Mouse (Mus musculus): Measurements from ENCODE around the gene Psmc3. TPM values are rescaled to one million over a fixed set of nuclear protein-coding genes. Genes with fewer than 3 reads are reported as not detected.

The Psmc3 gene
- total RNA-seq, 4 experiments from 2014 or later = 172 to 187 (median 179) TPM

DNA sequence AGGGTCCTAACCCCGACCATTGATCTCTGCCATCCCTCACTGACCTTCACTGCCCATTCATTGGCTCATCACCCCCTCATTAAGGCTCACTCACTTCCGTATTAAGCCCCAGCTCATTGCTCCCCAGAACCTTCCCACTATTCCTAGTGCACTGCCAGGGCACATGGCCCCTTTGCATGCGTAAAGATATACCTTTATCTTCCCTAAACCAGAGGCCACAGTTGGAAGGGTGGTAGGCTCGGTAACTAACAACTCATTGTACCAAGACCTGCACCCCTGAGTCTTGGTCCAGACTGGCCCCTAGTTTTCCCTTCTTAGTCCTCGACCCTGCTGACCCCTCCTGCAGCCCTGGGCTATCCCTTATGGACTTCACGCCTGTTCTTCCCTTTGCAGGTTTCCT lies 60.0 kb downstream of the Psmc3 start:
- no peak for DNase-seq

DNA sequence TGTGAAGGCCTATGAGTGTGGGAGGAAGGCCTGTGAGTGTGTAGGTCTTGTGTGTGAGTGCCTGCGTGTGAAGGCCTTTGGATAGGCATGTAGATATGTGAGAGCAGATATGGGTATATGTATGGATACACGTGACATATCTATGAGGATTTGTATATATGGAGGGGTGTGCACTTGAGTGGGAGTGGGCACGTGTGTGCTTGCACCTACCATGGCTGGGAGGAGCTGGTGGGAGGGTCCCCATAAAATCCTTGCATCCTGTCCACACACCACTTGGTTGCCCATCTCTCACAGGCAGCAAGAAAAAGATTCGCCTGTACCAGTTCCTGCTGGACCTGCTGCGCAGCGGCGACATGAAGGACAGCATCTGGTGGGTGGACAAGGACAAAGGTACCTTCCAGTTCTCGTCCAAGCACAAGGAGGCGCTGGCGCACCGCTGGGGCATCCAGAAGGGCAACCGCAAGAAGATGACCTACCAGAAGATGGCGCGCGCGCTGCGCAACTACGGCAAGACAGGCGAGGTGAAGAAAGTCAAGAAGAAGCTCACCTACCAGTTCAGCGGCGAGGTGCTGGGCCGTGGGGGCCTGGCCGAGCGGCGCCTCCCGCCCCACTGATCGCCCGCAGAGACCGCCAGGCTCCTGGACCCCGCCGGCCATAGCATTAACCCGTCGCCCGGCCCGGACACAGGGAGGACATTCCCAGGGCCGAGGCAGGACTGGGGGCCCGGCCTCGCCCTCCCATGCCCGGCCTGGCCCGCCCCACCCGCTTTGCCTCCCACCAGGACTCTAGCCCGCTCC lies 61.2 kb downstream of the Psmc3 start:
- DNase-seq = peak; percentile 92

DNA sequence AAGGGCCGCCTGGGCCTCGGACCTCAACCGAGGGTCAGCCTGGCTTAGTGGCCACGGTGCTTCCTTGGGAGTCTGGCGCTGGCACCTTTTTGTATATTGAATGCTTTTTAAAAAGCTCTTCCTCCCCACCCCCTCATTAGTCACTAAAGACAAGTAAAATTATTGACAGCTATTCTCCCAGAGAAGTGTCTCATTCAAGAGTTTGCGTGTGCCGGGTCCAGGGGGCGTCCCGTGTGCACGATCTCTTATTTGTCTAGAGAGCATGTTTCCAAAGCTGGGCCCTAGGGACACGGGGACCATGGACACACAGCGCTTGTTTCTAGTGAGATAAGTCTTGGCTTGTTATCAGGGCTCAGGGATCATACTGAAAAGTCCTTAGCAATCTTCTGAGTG lies 61.8 kb downstream of the Psmc3 start:
- DNase-seq = no peak

Other genes starting within 250 kb of the Psmc3 start
- 100 to 1,000 TPM; 136 to 235 (median 166) TPM for gene Mtch2, start 206.9 kb upstream of the Psmc3 start, total RNA-seq (2022)
- 1 to 10 TPM; 1.6 to 3.5 (median 2.8) TPM for gene C1qtnf4, start 168.1 kb upstream of the Psmc3 start, total RNA-seq (2022)
- gene Kbtbd4, start 149.3 kb upstream of the Psmc3 start, total RNA-seq (2022) = 10 to 100 TPM; 41.4 to 48.0 (median 45.2) TPM
- 100 to 1,000 TPM; 308 to 467 (median 370) TPM for gene Ndufs3, start 149.2 kb upstream of the Psmc3 start, total RNA-seq (2022)
- 100 to 1,000 TPM in 1 of 4 experiments, 10 to 100 TPM in 3; 74.4 to 102 (median 89.7) TPM for gene Celf1, start 113.6 kb upstream of the Psmc3 start, total RNA-seq (2022)
- gene Rapsn, start 18.4 kb upstream of the Psmc3 start, total RNA-seq (2022) = 1 to 10 TPM; 1.6 to 7.5 (median 3.5) TPM
- gene Slc39a13, start 16.4 kb downstream of the Psmc3 start, total RNA-seq (2022) = 10 to 100 TPM; 31.4 to 57.3 (median 43.5) TPM
- 1 to 10 TPM; 6.3 to 9.6 (median 7.9) TPM for gene Spi1, start 28.4 kb downstream of the Psmc3 start, total RNA-seq (2022)
- under 1 TPM; 0.09 to 0.62 (median 0.26) TPM for gene Mybpc3, start 64.1 kb downstream of the Psmc3 start, total RNA-seq (2022)
- gene Madd, start 129.8 kb downstream of the Psmc3 start, total RNA-seq (2022) = 10 to 100 TPM; 25.2 to 44.7 (median 32.4) TPM
- gene Nr1h3, start 148.8 kb downstream of the Psmc3 start, total RNA-seq (2022) = 10 to 100 TPM; 21.1 to 32.1 (median 25.4) TPM
- 10 to 100 TPM; 44.7 to 74.7 (median 57.5) TPM for gene Acp2, start 148.9 kb downstream of the Psmc3 start, total RNA-seq (2022)
- gene Ddb2, start 183.0 kb downstream of the Psmc3 start, total RNA-seq (2022) = 10 to 100 TPM in 3 of 4 experiments, 1 to 10 TPM in 1; 8.4 to 22.9 (median 17.1) TPM
- 100 to 1,000 TPM in 2 of 4 experiments, 10 to 100 TPM in 2; 68.6 to 220 (median 125) TPM for gene Pacsin3, start 201.9 kb downstream of the Psmc3 start, total RNA-seq (2022)
- 100 to 1,000 TPM in 3 of 4 experiments, 10 to 100 TPM in 1; 99.8 to 126 (median 112) TPM for gene Arfgap2, start 211.0 kb downstream of the Psmc3 start, total RNA-seq (2022)